Comparison of ENCODE assay signal across 9 mouse cellular contexts in genomic region chr1:177257178-177258033, GRCm38 (mm10). TPM values are rescaled to one million over a fixed set of nuclear protein-coding genes. Genes with fewer than 3 reads are reported as not detected.
DNase-seq lines count a peak whose midpoint lies in the region; ATAC-seq and TF ChIP-seq lines count a peak whose summit lies in the region.
"Had no signal": no experiment of that assay in that cellular context is flagged by ENCODE, and none has a peak within 500 bp of the region (broad histone marks: within the 10 kb centered on the region; RNA-seq: fewer than 3 reads in every experiment).

No protein-coding gene starts in this region.

- H3K36me3 ChIP-seq in embryonic facial prominence, embryonic 14.5 days (ENCODE audit: control insufficient read depth, insufficient read depth, low read length): no peaks in the 10 kb centered on the region
- no peaks in the 10 kb centered on the region for H3K36me3 ChIP-seq in limb, embryonic 14.5 days (ENCODE audit: control insufficient read depth, insufficient read depth, low read length)
- H3K36me3 ChIP-seq in midbrain, embryonic 16.5 days (ENCODE audit: control insufficient read depth, insufficient read depth, low read length): no peaks in the 10 kb centered on the region
- H3K36me3 ChIP-seq: G1E had no signal

- peak; percentile 85 for DNase-seq in 3134 (ENCODE audit: extremely low read depth, insufficient read length, low spot score)
- peak; percentile 58 for DNase-seq in adrenal gland, postnatal 25 days
- peak; percentile 80 for DNase-seq in embryonic facial prominence, embryonic 14.5 days (ENCODE audit: low spot score)
- DNase-seq in heart, adult 8-10 months (ENCODE audit: low spot score): peak; percentile 65
- DNase-seq in kidney, adult 9 months: peak; percentile 48
- peak; percentile 60 for DNase-seq in limb, embryonic 14.5 days (ENCODE audit: low spot score)
- peak; percentile 47 to 69 for DNase-seq in spleen, postnatal 10 days (ENCODE audit: low spot score in 2 of 2)

- peak overlapping the region; percentile 96 for H3K27ac ChIP-seq in embryonic facial prominence, embryonic 14.5 days (replicated peaks; ENCODE audit: low read depth, low read length)
- H3K27ac ChIP-seq in limb, embryonic 14.5 days (replicated peaks; ENCODE audit: low read depth, low read length): peak overlapping the region; percentile 95
- H3K27ac ChIP-seq in midbrain, embryonic 16.5 days (ENCODE audit: low read length): peak overlapping the region; percentile 98

- 0 out of 2 replicates have a peak, but pooled peaks cover 14% of the 10 kb centered on the region for H3K4me1 ChIP-seq in embryonic facial prominence, embryonic 14.5 days (ENCODE audit: control insufficient read depth, insufficient read depth, low read length)
- peaks cover 16% of the 10 kb centered on the region for H3K4me1 ChIP-seq in limb, embryonic 14.5 days (ENCODE audit: control insufficient read depth, insufficient read depth, low read length)
- H3K4me1 ChIP-seq in midbrain, embryonic 16.5 days (ENCODE audit: control insufficient read depth, insufficient read depth, low read length): peaks cover 12% of the 10 kb centered on the region

- peak overlapping the region; percentile 88 for H3K9ac ChIP-seq in embryonic facial prominence, embryonic 14.5 days (ENCODE audit: low read depth, low read length)
- peak overlapping the region; percentile 89 for H3K9ac ChIP-seq in limb, embryonic 14.5 days (ENCODE audit: low read depth, low read length, severe bottlenecking)
- peak overlapping the region; percentile 96 for H3K9ac ChIP-seq in midbrain, embryonic 16.5 days (ENCODE audit: low read depth, low read length)

- peak overlapping the region; percentile 92 for H3K4me3 ChIP-seq in embryonic facial prominence, embryonic 14.5 days (ENCODE audit: low read depth, low read length)
- peak overlapping the region; percentile 93 for H3K4me3 ChIP-seq in limb, embryonic 14.5 days (replicated peaks; ENCODE audit: low read length)
- peak overlapping the region; percentile 80 for H3K4me3 ChIP-seq in midbrain, embryonic 16.5 days (ENCODE audit: low read depth, low read length)

- peak; percentile 51 for ATAC-seq in embryonic facial prominence, embryonic 14.5 days (ENCODE audit: low read depth)
- ATAC-seq in limb, embryonic 14.5 days (ENCODE audit: low FRiP score, low read depth): peak; percentile 28
- peak; percentile 82 for ATAC-seq in midbrain, embryonic 16.5 days

- TF ChIP-seq POLR2A in limb, embryonic 14.5 days (IDR thresholded peaks at IDR 0.05; ENCODE audit: borderline replicate concordance, extremely low read depth, insufficient read depth, insufficient read length): no peak

- H3K4me2 ChIP-seq in embryonic facial prominence, embryonic 14.5 days (ENCODE audit: low read depth, low read length): peak overlapping the region; percentile 66
- peak overlapping the region; percentile 90 for H3K4me2 ChIP-seq in limb, embryonic 14.5 days (replicated peaks; ENCODE audit: low read depth, low read length, severe bottlenecking)
- peak overlapping the region; percentile 69 for H3K4me2 ChIP-seq in midbrain, embryonic 16.5 days (ENCODE audit: low read length)

- H3K9me3 ChIP-seq in embryonic facial prominence, embryonic 14.5 days (ENCODE audit: control insufficient read depth, low read length): no peaks in the 10 kb centered on the region
- no peaks in the 10 kb centered on the region for H3K9me3 ChIP-seq in limb, embryonic 14.5 days (ENCODE audit: control insufficient read depth, low read length)
- H3K9me3 ChIP-seq in midbrain, embryonic 16.5 days (replicated peaks; ENCODE audit: control insufficient read depth, low read length, poor library complexity, severe bottlenecking): no peaks in the 10 kb centered on the region

- WGBS in embryonic facial prominence, embryonic 14.5 days: under 1% methylated on average over 28 of the region's 86 CpGs
- WGBS in limb, embryonic 14.5 days: 1% methylated on average over 48 of the region's 86 CpGs
- WGBS in midbrain, embryonic 16.5 days: under 1% methylated on average over 48 of the region's 86 CpGs

- H3K27me3 ChIP-seq in embryonic facial prominence, embryonic 14.5 days (replicated peaks; ENCODE audit: control insufficient read depth, insufficient read depth, low read length): no peaks in the 10 kb centered on the region
- no peaks in the 10 kb centered on the region for H3K27me3 ChIP-seq in limb, embryonic 14.5 days (ENCODE audit: control insufficient read depth, insufficient read depth, low read length)
- H3K27me3 ChIP-seq in midbrain, embryonic 16.5 days (ENCODE audit: control insufficient read depth, insufficient read depth, low read depth, low read length): no peaks in the 10 kb centered on the region

RNA-seq across cellular contexts. Expression of gene Akt3, which starts 0.6 kb away (rescaled TPM):
- total RNA-seq in adrenal gland, postnatal 25 days (2021): 20.7 and 33.5 TPM in 2 replicates
- polyA plus RNA-seq in embryonic facial prominence, embryonic 14.5 days (2014; fragmentation: Nextera tagmentation; extraction: Ambion mirVana): 7.3 and 8.5 TPM in 2 replicates
- 10 to 100 TPM; 16.6 to 19.8 (median 18.6) TPM for total RNA-seq in heart, adult 8-10 months (2022)
- polyA plus RNA-seq in limb, embryonic 14.5 days (2012; rRNA removed): 14.5 and 15.3 TPM in 2 replicates
- polyA plus RNA-seq in limb, embryonic 14.5 days (2014; fragmentation: Nextera tagmentation; extraction: Ambion mirVana): 7.2 and 9.1 TPM in 2 replicates
- 21.9 and 23.5 TPM in 2 replicates for polyA plus RNA-seq in midbrain, embryonic 16.5 days (2015; fragmentation: Nextera tagmentation; extraction: Ambion mirVana)
- polyA plus RNA-seq: G1E had no signal

Comparison
In these comparisons a context has a peak if more than half of its experiments do, and no peak if none do; other contexts are left out.
1. Peak in every context shown above with its lines: DNase-seq, ATAC-seq, H3K4me3 ChIP-seq and H3K27ac ChIP-seq.
2. ATAC-seq: peak in every context shown above with its lines; median percentile 82 in midbrain, embryonic 16.5 days; 51 in embryonic facial prominence, embryonic 14.5 days; 28 in limb, embryonic 14.5 days.